Mouse (Mus musculus) lung, postnatal 0 days (tissue): ENCODE measurements around the gene Ncoa1.

Source experiments
- CTCF ChIP-seq: IDR thresholded peaks from 2 replicates; pipeline ENCODE4 v1.5.1; 2016; ENCODE audit warnings: antibody characterized with exemption, mild to moderate bottlenecking
- EP300 ChIP-seq: IDR thresholded peaks from 2 replicates; pipeline ENCODE4 v1.6.1; 2016; ENCODE audit warnings: antibody characterized with exemption, mild to moderate bottlenecking, control low read depth

DNA sequence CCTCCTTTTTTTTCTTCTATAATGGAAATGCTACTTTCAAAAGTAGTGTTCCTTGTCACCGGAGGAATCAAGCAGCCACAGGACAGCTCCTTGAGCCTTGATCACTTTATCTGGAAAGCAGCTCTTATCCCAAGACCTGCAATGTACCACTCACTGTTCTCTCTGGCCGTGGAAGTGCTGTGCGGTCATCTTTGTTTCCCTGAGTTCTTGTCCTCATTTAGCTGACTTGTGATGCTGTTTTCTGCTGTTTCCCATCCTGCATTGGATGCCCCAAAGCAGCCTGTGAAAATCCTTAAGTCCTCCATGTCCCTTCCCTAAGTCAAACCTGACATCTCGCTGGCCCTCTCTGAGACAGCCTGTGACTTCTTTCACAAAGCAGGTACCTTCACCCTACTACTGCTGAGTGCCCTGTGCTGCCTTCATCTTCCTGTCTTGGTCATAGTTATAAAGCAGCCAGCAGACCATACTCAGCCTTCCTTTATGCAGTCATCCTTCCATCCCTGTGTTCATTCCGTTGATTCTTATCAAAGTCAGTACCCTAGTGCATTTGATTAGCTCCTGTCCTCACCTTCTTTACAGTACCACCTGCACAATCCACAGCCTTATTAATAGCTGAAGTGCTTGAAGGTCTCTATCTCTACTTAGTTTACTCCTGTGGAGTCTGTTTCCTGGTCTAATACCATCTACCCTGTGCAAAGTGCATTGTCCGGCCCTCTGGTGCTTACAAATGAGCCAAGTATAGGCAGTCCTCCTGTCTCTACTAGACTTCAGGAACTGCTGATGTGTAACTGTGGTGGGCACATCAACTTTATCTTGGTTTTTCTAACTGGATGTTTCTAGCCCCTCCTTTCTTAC is 1.2 kb upstream of the Ncoa1 start:
- no peak for TF ChIP-seq CTCF
- TF ChIP-seq EP300: no peak
